Mouse (Mus musculus) A20 (cell line): ENCODE measurements at regions not wholly inside any gene's neighbourhood (a gene's known extent, or its start where the extent isn't known, plus 50 kb on each side); places are given as distances from the start of the nearest gene placed in this dataset.
"Not testable (repeated sequence)": the region's sequence is repeated elsewhere in the genome, so short reads cannot be mapped to it uniquely, and the experiment has no call there.

Experiments
- DNase-seq: peaks from one replicate; pipeline ENCODE4 v3.0.0-alpha.2; 2011; ENCODE audit warnings: low read depth, low spot score

GRCm38 (mm10) chr3:22285904-22286303 is 209.5 kb downstream of the Tbl1xr1 start:
- no peak for DNase-seq

- DNase-seq = no peak
Measured at GRCm38 (mm10) chr3:22293466-22293865, 217.0 kb downstream of the Tbl1xr1 start.

- not testable (repeated sequence) for DNase-seq
Measured at GRCm38 (mm10) chr3:22294081-22294480, 217.6 kb downstream of the Tbl1xr1 start.

- not testable (repeated sequence) for DNase-seq
Measured at GRCm38 (mm10) chr3:22296925-22297324, 220.5 kb downstream of the Tbl1xr1 start.

- DNase-seq = not testable (repeated sequence)
Measured at GRCm38 (mm10) chr3:22297831-22298230, 221.4 kb downstream of the Tbl1xr1 start.

- no peak for DNase-seq
Measured at GRCm38 (mm10) chr3:22300553-22300952, 224.1 kb downstream of the Tbl1xr1 start.

- DNase-seq = no peak
Measured at GRCm38 (mm10) chr3:22301991-22302517, 225.6 kb downstream of the Tbl1xr1 start.

- no peak for DNase-seq
Measured at GRCm38 (mm10) chr3:22304145-22304544, 227.7 kb downstream of the Tbl1xr1 start.

- peak; percentile 49 for DNase-seq
Measured at GRCm38 (mm10) chr3:22306624-22307023, 230.2 kb downstream of the Tbl1xr1 start.

GRCm38 (mm10) chr3:22308962-22309361 is 232.5 kb downstream of the Tbl1xr1 start:
- DNase-seq = peak; percentile 66

GRCm38 (mm10) chr3:22316466-22317185 is 240.2 kb downstream of the Tbl1xr1 start:
- no peak for DNase-seq

- not testable (repeated sequence) for DNase-seq
Measured at GRCm38 (mm10) chr3:22320425-22320824, 244.0 kb downstream of the Tbl1xr1 start.

- DNase-seq = no peak
Measured at GRCm38 (mm10) chr3:22331240-22331639, 254.8 kb downstream of the Tbl1xr1 start.
